Mouse (Mus musculus) gastrocnemius, postnatal 10 days (tissue): ENCODE measurements around the gene Ntn4. TPM values are rescaled to one million over a fixed set of nuclear protein-coding genes. Genes with fewer than 3 reads are reported as not detected.

ENCODE experiments used
- DNase-seq: peaks from one replicate; pipeline ENCODE4 v3.0.0; 2021; ENCODE audit warnings: mixed read lengths
- total RNA-seq, 2 experiments: library from RNA; stranded (reverse); gene quantifications; 2 replicates each; pipeline ENCODE4 v1.2.3; 2021

The Ntn4 gene
- total RNA-seq, 2 experiments from 2014 or later = 10.3 to 12.3 TPM

GRCm38 (mm10) chr10:93730514-93730913 is 90.0 kb downstream of the Ntn4 start:
- DNase-seq = no peak

DNA sequence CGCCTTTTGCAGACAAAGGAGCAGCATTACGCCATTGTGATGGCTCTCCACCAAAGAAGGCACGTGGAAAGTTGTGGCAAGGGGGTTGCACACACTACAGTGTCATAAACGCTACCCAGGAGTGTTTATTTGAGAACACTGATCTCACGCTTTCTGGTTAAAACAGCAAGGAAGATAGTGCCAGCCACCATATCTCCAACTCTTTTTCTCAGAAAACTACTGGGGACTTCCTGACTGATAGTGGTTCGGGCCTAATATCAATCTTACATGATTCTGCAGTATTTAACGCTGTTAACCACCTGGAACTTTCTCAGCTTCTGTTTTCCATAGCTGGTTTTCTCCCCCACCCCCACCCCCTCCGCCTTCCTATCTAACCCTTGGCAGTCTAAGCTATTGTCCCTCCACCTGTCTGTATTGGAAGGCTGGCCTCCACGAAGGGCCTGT is 90.8 kb downstream of the Ntn4 start:
- no peak for DNase-seq

- peak; percentile 76 for DNase-seq
Observed at GRCm38 (mm10) chr10:93736114-93736645, 95.7 kb downstream of the Ntn4 start.

DNA sequence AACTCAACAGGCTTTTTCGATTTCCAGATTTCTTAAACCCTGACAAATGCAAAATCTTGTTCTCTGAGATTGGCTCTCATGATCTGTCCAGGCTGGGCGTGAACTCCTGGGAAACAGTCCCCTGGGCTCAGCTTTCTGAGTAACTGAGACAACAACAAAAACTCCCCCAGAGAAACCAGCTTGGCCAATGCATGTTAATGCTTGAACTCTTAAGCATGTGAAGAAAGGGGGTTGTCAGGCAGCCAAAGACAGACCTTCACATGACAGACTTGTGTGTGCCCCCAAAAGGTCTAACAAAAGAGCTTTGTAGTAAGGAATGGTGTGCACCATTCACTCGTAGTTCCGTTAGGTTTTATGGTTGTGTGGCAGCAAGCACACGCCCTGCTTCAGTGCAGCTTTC is 96.6 kb downstream of the Ntn4 start:
- no peak for DNase-seq

DNA sequence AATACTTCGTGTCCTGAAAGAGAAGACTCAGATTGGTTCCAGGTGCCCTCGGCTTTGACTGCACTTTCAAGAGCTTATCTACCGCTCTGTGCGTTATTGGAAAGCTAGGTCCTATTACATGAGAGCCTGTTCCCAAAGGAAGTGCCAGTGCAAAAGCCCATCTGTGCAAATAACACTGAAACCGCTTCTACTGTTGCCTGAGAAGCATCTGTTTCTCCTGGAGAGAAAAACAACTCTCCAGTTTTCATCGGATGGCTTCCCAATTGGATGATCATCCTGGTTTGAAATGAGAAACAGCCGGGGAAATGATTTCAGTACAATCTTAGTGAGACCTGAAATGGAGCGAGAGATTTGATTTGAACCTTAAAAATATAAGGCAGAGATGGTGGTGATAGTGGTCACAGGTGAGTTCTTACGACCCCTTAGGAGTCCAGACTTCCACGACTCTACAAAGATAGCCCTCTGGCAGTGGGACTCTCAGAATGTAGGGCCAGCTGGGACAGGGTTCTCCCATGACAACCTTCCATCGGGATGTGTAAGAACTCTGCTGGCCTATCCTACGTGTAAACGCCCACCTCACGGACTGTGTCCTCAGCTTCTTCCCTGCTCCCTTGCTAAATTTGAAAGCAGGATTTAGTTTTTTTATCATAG is 101.1 kb downstream of the Ntn4 start:
- no peak for DNase-seq

DNA sequence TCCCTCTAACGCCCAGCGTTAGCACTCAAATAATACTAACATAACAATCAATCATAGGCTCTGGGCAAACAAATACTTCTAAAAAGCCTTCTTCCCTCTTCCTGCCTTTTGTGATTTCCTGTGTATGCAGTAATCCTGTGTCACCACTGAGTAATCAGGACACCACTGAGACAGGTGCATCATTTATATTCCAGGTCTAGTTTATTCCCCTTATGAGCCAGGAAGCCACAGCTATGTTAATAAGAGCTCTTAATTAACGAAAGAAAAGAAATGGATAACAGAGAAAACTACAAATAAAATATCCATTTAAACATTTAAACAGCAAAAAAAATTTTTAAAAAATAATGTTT is 101.6 kb downstream of the Ntn4 start:
- DNase-seq = no peak

- no peak for DNase-seq
Observed at GRCm38 (mm10) chr10:93742598-93742997, 102.1 kb downstream of the Ntn4 start.

DNA sequence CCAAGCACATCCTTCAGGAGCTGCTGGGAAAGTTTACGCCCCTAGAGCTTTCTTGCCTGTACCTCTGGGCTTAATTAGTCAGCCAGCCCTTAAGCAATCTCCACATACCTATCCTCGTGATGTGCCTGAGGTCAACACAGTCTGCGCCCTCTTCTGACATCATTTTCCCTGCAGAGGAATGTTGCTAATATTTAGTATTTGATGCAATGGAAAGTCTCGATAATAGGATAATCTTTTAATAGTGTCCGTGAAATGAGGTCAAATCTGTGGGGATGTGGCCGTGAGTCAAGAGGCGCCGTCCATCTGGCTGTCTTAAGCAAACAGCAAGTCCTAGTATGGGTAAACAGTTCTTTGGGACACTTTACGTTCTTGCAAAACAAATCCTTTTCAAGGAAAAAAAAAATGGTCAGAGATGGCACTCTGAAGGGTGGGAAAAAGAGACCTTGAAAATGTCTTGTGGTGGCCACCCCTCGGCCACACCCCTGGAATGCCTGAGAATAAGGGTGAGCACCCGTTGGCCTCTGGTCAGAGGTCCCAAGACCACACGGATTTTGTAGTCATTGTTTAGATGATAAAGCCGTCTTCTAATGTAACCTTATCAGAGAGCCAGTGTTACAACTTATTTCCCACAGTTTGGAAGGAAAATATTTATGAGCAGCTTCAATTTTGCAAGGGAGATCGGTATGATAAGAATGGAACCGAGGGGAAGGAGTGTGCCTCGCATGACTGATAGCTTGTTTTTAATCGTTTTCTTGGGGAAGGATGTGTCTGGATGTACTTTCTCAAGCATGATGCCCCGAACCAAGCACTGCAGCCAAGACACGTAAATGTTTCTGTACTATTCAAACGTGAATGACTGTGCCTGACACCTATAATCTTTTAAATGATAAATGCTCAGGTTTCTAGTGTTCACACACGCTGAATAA is 109.0 kb downstream of the Ntn4 start:
- DNase-seq = no peak

- DNase-seq = no peak
Observed at GRCm38 (mm10) chr10:93751302-93751701, 110.8 kb downstream of the Ntn4 start.

GRCm38 (mm10) chr10:93753711-93754391 is 113.4 kb downstream of the Ntn4 start:
- DNase-seq = no peak

- no peak for DNase-seq
Observed at GRCm38 (mm10) chr10:93756211-93756610, 115.7 kb downstream of the Ntn4 start.

DNA sequence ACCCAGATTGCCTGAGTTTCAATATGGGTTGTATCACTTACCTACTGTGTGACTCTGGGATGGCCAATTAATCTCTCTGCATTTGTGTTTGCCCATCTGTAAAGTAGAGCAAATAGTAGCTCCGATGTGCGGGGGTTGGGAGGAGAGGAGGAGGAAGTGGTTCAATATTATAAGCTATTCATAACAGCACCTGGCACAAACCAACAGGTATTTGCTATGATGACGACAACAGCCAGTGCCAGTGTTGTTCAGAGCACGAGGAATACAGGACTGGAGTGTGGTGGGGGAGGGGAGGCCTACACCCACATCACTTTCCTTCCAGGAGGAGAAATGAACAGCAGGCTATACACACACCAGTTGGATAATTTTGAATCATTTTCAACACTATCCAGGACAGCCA is 119.2 kb downstream of the Ntn4 start:
- no peak for DNase-seq

DNA sequence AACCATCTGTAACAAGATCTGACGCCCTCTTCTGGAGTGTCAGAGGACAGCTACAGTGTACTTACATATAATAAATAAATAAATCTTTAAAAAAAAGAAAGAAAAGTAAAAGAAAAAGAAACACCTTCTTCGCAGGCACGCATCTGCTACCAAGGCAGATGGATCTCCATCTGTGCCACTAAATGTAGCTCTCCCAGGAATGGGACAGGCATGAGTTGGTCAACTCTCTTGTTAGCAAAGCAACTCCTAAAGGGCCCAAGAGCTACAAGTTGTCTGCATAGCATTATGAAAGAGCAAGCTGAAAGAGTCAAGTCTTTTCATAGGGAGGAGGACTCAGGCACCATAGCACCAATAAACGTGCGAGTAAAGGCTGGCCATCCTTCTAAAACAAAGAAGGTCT is 119.9 kb downstream of the Ntn4 start:
- no peak for DNase-seq

GRCm38 (mm10) chr10:93763074-93763473 is 122.6 kb downstream of the Ntn4 start:
- DNase-seq = peak; percentile 26

GRCm38 (mm10) chr10:93766221-93766620 is 125.7 kb downstream of the Ntn4 start:
- DNase-seq = no peak

DNA sequence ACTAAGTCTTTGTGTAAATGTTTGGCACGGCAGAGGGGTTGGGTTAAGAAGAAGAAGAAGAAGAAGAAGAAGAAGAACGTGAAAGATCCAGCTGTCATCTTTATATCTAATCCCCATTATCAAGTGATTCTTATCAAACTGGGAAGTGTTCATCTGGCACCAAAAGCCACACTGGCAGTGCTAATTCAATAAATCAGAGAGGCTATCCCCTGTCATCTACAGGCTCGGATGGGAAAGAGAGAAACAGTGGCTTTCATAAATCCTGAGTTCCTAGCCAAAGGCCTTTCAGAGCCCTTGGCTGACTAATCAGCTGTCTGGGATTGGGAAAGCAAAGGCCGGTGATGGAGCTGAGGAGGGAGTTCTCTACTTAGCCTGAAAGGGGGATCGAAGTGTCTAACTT is 126.8 kb downstream of the Ntn4 start:
- no peak for DNase-seq

DNA sequence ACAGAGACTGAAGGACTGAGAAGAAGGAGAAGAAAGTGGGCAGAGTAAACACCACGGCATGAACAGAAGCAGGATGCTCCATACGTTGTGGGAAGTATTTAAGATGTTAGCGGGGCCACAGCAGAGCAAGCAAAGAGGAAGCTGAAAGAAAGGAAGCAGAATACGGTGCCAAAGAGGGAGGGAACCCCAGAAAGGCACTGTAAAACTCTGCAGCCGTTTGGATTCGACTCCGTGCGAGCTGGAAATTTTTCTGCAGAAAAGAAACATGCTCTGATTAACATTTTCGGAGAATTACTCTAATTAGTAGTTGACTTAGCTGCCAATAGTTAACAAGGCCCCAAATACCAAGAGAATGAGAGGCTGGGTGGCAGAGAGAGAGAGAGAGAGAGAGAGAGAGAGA is 127.7 kb downstream of the Ntn4 start:
- DNase-seq = no peak

DNA sequence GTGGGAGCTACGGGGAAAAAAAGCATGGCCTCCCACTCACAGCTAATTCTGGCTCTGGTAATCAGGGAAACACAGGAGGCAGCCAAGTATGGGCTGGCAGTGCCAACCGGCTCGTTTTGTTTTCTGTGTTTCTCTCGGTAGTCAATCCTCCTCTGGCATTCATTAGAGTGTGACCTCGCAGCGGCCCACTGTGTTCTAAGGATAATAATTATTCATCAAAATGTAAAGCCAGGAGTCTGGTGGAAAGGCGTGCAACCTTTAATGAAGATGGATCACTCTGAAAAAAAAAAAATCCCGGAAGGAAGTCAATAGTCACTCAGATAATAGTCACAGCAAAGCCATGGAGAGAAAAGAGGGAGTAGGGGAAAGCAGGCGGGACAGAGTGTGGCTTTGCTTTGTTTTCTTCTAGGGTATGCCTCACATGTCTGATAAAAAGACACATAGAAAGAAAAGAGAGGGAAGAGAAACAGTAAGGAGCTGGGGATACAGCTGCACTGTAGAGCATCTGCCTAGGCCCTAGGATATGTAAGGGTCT is 131.5 kb downstream of the Ntn4 start:
- no peak for DNase-seq

DNA sequence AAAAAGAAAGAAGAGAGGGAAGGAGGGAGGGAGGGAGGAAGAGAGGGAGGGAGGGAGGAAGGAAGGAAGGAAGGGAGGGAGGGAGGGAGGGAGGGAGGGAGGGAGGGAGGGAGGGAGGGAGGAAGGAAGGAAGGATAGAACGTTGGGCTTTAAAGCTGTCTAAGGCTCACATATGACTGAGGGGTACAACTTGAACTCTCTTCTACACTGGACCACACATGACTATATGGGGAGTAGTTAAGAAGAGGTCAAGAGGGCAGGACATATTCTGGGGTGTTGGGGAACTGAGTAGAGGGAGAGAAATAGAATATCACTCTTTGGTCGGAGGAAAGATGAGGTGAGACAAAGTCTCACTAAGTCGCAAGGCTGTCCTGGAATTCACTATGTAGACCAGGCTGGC is 132.0 kb downstream of the Ntn4 start:
- no peak for DNase-seq

DNA sequence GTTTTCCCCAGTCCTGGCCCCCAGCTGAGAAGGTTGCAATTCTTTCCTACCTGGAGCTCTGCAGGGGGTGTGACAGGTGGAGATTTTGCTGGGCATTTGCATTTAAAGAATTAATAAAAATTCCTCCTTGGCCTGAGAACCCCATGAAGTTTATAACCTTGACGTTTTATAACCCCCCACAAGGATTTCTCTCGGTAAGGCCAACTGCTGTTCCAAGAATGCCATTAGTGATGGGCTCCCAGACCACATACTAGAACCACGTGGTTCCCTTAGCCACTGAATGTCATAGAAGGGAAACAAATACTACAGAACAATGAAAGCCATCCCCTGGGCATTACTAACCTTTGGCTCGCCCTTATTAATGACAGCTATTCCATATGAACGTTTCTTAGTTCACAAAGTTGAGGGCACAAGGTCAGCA is 136.3 kb downstream of the Ntn4 start:
- no peak for DNase-seq

DNA sequence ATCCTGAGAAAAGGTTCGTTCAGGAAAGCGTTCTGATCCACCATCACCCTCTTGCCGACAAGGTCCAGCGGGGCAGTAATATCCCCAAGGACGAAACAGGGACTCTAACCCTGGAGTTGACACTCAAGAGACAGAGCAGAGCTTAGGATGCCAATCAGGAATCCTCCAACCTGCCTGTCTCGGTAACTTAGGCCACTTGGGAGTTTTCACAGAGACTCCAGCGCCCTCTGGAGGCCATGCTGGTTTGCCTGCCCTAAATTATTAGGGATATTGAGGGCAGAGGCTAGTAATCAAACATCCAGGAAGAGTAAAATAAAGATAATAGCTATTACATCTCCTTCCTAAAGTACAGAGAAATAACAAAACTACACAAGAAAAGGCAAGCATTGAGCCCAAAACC is 136.9 kb downstream of the Ntn4 start:
- DNase-seq = peak; percentile 76

- no peak for DNase-seq
Observed at GRCm38 (mm10) chr10:93783216-93784013, 142.9 kb downstream of the Ntn4 start.
